In the genomic region with DNA sequence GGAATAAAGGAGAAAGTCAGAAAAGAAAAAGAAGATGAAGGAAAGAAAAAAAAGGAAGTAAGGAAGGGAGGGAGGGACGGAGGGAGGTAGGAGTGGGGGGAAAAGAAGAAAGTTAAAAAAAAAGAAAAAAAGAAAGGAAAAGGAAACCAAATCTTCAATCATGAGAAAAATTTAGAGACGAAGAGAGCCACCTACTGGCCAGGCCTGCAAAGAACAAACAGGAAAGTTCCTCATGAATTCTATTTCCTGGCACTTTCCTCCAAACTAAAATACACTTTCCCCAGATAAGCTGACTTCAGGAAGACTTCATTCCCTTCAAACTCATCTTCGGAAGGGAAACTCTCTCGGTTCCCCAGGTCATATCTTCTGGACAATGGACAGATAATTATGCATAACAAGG, we compare ENCODE assay signal across 11 mouse cellular contexts. TPM values are rescaled to one million over a fixed set of nuclear protein-coding genes. Genes with fewer than 3 reads are reported as not detected.
DNase-seq lines count a peak whose midpoint lies in the region; ATAC-seq and TF ChIP-seq lines count a peak whose summit lies in the region.
"Had no signal": no experiment of that assay in that cellular context is flagged by ENCODE, and none has a peak within 500 bp of the region (broad histone marks: within the 10 kb centered on the region; RNA-seq: fewer than 3 reads in every experiment).

No protein-coding gene starts in this region.

- H3K27ac ChIP-seq in left cerebral cortex, adult 2 months = no peak overlapping the region

- peak; percentile 81 for TF ChIP-seq CTCF in left cerebral cortex, adult 2 months (IDR thresholded peaks at IDR 0.05)

- ATAC-seq in activated CD4-positive, CD25-positive, alpha-beta regulatory T cell, adult 4 months = peak; percentile 46

- H3K4me3 ChIP-seq in left cerebral cortex, adult 2 months = no peak overlapping the region

- H3K36me3 ChIP-seq in splenic B cell, adult 2 months (ENCODE audit: control insufficient read depth, insufficient read depth, low read length, poor library complexity, severe bottlenecking) = no peaks in the 10 kb centered on the region
- H3K36me3 ChIP-seq: G1E had no signal

- intact Hi-C loops in left cerebral cortex, adult 2 months (cut with DNase I) = no loop called here

- no peaks in the 10 kb centered on the region for H3K27me3 ChIP-seq in splenic B cell, adult 2 months (ENCODE audit: control insufficient read depth, insufficient read depth, low read length, poor library complexity, severe bottlenecking)

- peak; percentile 58 for DNase-seq in embryo, embryonic 10.5 days (ENCODE audit: low spot score)
- DNase-seq in embryo, embryonic 10 days (ENCODE audit: low spot score) = no peak
- peak; percentile 20 to 36 for DNase-seq in left cerebral cortex, adult 2 months (ENCODE audit: extremely low spot score in 1 of 2, low spot score in 2 of 2)
- no peak for DNase-seq in left cerebral cortex, adult 11 months (ENCODE audit: low spot score)
- peak; percentile 13 to 31 for DNase-seq in layer of hippocampus, postnatal 14 days (ENCODE audit: low spot score in 2 of 2)
- peak; percentile 44 for DNase-seq in splenic B cell, adult 2 months (ENCODE audit: low read depth, low spot score)
- no peak for DNase-seq in cerebellum, adult 9-11 months

RNA-seq across cellular contexts. Expression of a gene that starts 3.3 kb away (rescaled TPM):
- total RNA-seq in left cerebral cortex, adult 2 months (2021) = not detected
- polyA plus RNA-seq in activated CD4-positive, CD25-positive, alpha-beta regulatory T cell, adult 4 months (2017; shearing (Covaris generic)) = not detected
- total RNA-seq in layer of hippocampus, postnatal 14 days (2021) = not detected
- total RNA-seq: G1E; layer of hippocampus, adult 8-10 months had no signal
- polyA plus RNA-seq: G1E; neural tube, embryonic 14.5 days had no signal

RNA-seq across cellular contexts. Expression of a gene that starts 4.8 kb away (rescaled TPM):
- total RNA-seq in left cerebral cortex, adult 2 months (2021) = not detected
- polyA plus RNA-seq in activated CD4-positive, CD25-positive, alpha-beta regulatory T cell, adult 4 months (2017; shearing (Covaris generic)) = not detected
- not detected for total RNA-seq in layer of hippocampus, postnatal 14 days (2021)
- total RNA-seq: G1E; layer of hippocampus, adult 8-10 months had no signal
- polyA plus RNA-seq: G1E; neural tube, embryonic 14.5 days had no signal

RNA-seq across cellular contexts. Expression of a gene that starts 10.8 kb away (rescaled TPM):
- not detected for total RNA-seq in left cerebral cortex, adult 2 months (2021)
- polyA plus RNA-seq in activated CD4-positive, CD25-positive, alpha-beta regulatory T cell, adult 4 months (2017; shearing (Covaris generic)) = not detected
- not detected for total RNA-seq in layer of hippocampus, postnatal 14 days (2021)
- total RNA-seq: G1E; layer of hippocampus, adult 8-10 months had no signal
- polyA plus RNA-seq: G1E; neural tube, embryonic 14.5 days had no signal

RNA-seq across cellular contexts. Expression of a gene that starts 11.1 kb away (rescaled TPM):
- not detected for total RNA-seq in left cerebral cortex, adult 2 months (2021)
- polyA plus RNA-seq in activated CD4-positive, CD25-positive, alpha-beta regulatory T cell, adult 4 months (2017; shearing (Covaris generic)) = not detected
- not detected for total RNA-seq in layer of hippocampus, postnatal 14 days (2021)
- total RNA-seq: layer of hippocampus, adult 8-10 months had no signal
- polyA plus RNA-seq: G1E; neural tube, embryonic 14.5 days had no signal

RNA-seq across cellular contexts. Expression of a gene that starts 14.5 kb away (rescaled TPM):
- not detected for total RNA-seq in left cerebral cortex, adult 2 months (2021)
- not detected for polyA plus RNA-seq in activated CD4-positive, CD25-positive, alpha-beta regulatory T cell, adult 4 months (2017; shearing (Covaris generic))
- total RNA-seq in layer of hippocampus, postnatal 14 days (2021) = not detected
- total RNA-seq: G1E; layer of hippocampus, adult 8-10 months had no signal
- polyA plus RNA-seq: G1E; neural tube, embryonic 14.5 days had no signal

Comparison
In these comparisons a context has a peak if more than half of its experiments do, and no peak if none do; other contexts are left out.
1. DNase-seq: peak in embryo, embryonic 10.5 days (single experiment), left cerebral cortex, adult 2 months (2 of 2), layer of hippocampus, postnatal 14 days (2 of 2) and splenic B cell, adult 2 months (single experiment); none in embryo, embryonic 10 days (single experiment), left cerebral cortex, adult 11 months (single experiment) and cerebellum, adult 9-11 months (single experiment).